ENCODE assay signal across 8 mouse cellular contexts in the genomic region with DNA sequence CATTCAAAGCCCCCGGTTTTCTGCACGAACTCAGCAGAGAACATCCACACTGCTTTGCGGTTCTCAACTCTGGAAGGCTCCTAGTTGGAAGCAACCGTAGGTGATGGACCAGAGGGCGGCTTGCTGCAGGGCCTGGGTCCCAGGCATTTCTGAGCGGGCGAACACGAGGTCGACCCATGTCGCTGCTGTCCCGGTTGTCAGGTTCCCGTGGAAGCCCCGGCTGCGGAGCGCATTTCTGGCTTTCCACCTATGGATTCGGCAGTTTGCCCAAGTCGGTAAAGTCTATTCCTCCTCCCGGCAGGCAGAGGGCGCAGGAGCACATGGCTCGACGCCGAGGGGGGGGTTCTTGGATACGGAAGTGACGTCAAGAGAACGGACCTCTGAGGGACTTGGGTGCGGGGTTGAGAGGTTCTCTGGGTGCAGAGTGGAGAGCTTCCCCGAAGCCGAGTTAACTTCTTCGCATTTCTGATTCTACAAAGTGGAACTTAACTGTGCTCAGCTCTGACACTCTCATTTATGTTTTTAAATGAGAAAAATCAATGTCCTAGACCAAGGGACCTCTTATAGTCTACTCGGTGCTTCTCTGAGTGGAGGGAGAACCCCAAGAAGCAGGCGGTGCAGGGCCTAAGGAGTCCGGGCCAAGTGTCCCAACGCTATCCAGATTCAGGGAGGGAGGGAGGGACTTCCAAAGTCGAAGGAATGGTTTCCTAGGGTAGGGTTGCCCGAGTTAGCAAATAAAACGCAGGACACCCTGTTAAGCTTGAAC. TPM values are rescaled to one million over a fixed set of nuclear protein-coding genes. Genes with fewer than 3 reads are reported as not detected.
A peak's percentile ranks its signal among the peaks of the same experiment; 100 is the strongest.
DNase-seq lines count a peak whose midpoint lies in the region; ATAC-seq and TF ChIP-seq lines count a peak whose summit lies in the region.

No protein-coding gene starts in this region.

- TF ChIP-seq EP300 in liver, postnatal 0 days (IDR thresholded peaks at IDR 0.05; ENCODE audit: low read depth), result no peak

- peak; percentile 57 to 59 for DNase-seq in CD8-positive naive resting alpha-beta T cell, adult 2 months (ENCODE audit: low read depth in 2 of 2, low spot score in 2 of 2)
- DNase-seq in c-Kit-positive CD71-positive TER-119-negative erythroid progenitor cells, embryonic 14.5 days (ENCODE audit: low read depth), result peak; percentile 39
- peak; percentile 96 for DNase-seq in forebrain, embryonic 14.5 days (ENCODE audit: low spot score)
- DNase-seq in heart, postnatal 14 days, result peak; percentile 79 to 85
- peak; percentile 83 for DNase-seq in layer of hippocampus, adult 11-12 months (ENCODE audit: low spot score)
- DNase-seq in liver, postnatal 0 days, result peak; percentile 83
- peak; percentile 86 for DNase-seq in testis, postnatal 14 days (ENCODE audit: low spot score)

- H3K4me1 ChIP-seq in forebrain, embryonic 14.5 days (ENCODE audit: control insufficient read depth, insufficient read depth, low read length), result no peaks in the 10 kb centered on the region
- H3K4me1 ChIP-seq in liver, postnatal 0 days (ENCODE audit: insufficient read depth), result peaks cover 5% of the 10 kb centered on the region; the same call in 1 of the 2 replicates
- H3K4me1 ChIP-seq in neural tube, embryonic 13.5 days (replicated peaks), result peaks cover 8% of the 10 kb centered on the region; the same call in 1 of the 2 replicates

- TF ChIP-seq CTCF in liver, postnatal 0 days (IDR thresholded peaks at IDR 0.05; ENCODE audit: low read depth), result peak; percentile 87

- peak overlapping the region; percentile 29 for H3K4me3 ChIP-seq in forebrain, embryonic 14.5 days (ENCODE audit: low read depth, low read length)
- H3K4me3 ChIP-seq in liver, postnatal 0 days (ENCODE audit: low read depth, low read length), result peak overlapping the region; percentile 15; the same call in 1 of the 2 replicates
- peak overlapping the region; percentile 41 for H3K4me3 ChIP-seq in neural tube, embryonic 13.5 days

- H3K27ac ChIP-seq in forebrain, embryonic 14.5 days (ENCODE audit: low read depth, low read length), result no peak overlapping the region
- no peak overlapping the region for H3K27ac ChIP-seq in liver, postnatal 0 days (ENCODE audit: low read depth)
- H3K27ac ChIP-seq in neural tube, embryonic 13.5 days (replicated peaks), result peak overlapping the region; percentile 64

- no peaks in the 10 kb centered on the region for H3K9me3 ChIP-seq in forebrain, embryonic 14.5 days (replicated peaks; ENCODE audit: control insufficient read depth, low read length)
- no peaks in the 10 kb centered on the region for H3K9me3 ChIP-seq in liver, postnatal 0 days (ENCODE audit: low read length)
- no peaks in the 10 kb centered on the region for H3K9me3 ChIP-seq in neural tube, embryonic 13.5 days

- peak overlapping the region; percentile 64 for H3K4me2 ChIP-seq in forebrain, embryonic 14.5 days (ENCODE audit: low read length)
- peak overlapping the region; percentile 64 for H3K4me2 ChIP-seq in liver, postnatal 0 days (ENCODE audit: low read depth, low read length)
- peak overlapping the region; percentile 68 for H3K4me2 ChIP-seq in neural tube, embryonic 13.5 days

- H3K9ac ChIP-seq in forebrain, embryonic 14.5 days (ENCODE audit: low read length), result peak overlapping the region; percentile 33
- no peak overlapping the region for H3K9ac ChIP-seq in liver, postnatal 0 days (replicated peaks)
- peak overlapping the region; percentile 67 for H3K9ac ChIP-seq in neural tube, embryonic 13.5 days

- peak; percentile 93 for ATAC-seq in forebrain, embryonic 14.5 days
- peak; percentile 80 for ATAC-seq in liver, postnatal 0 days
- peak; percentile 91 for ATAC-seq in neural tube, embryonic 13.5 days (ENCODE audit: low read depth)

- intact Hi-C loops in heart, postnatal 14 days (cut with DNase I), result loop anchor here (2.0 kb wide), 1 partner anchor 42 kb away; the partner anchor contains the start of gene Trim62

- no peaks in the 10 kb centered on the region for H3K36me3 ChIP-seq in forebrain, embryonic 14.5 days (ENCODE audit: control insufficient read depth, insufficient read depth, low read length)
- H3K36me3 ChIP-seq in liver, postnatal 0 days (replicated peaks; ENCODE audit: insufficient read depth, low read length), result no peaks in the 10 kb centered on the region
- no peaks in the 10 kb centered on the region for H3K36me3 ChIP-seq in neural tube, embryonic 13.5 days

- H3K27me3 ChIP-seq in forebrain, embryonic 14.5 days (replicated peaks; ENCODE audit: control insufficient read depth, insufficient read depth, low read length), result 0 out of 2 replicates have a peak, but pooled peaks cover 7% of the 10 kb centered on the region
- H3K27me3 ChIP-seq in liver, postnatal 0 days (ENCODE audit: insufficient read depth, low read length), result 0 out of 2 replicates have a peak, but pooled peaks cover 4% of the 10 kb centered on the region
- peaks cover 11% of the 10 kb centered on the region; the same call in 1 of the 2 replicates for H3K27me3 ChIP-seq in neural tube, embryonic 13.5 days

- 13% methylated on average over 36 of the region's 36 CpGs for WGBS in forebrain, embryonic 14.5 days
- 13% methylated on average over 36 of the region's 36 CpGs for WGBS in liver, postnatal 0 days (ENCODE audit: insufficient replicate concordance)
- 14% methylated on average over 36 of the region's 36 CpGs for WGBS in neural tube, embryonic 13.5 days

RNA-seq across cellular contexts. Expression of gene Azin2, which starts 37.2 kb away (rescaled TPM):
- 10.6 and 11.7 TPM in 2 replicates for polyA plus RNA-seq in forebrain, embryonic 14.5 days (2014; fragmentation: Nextera tagmentation; extraction: Ambion mirVana)
- total RNA-seq in heart, postnatal 14 days (2021), result 1 to 10 TPM; 2.5 to 3.2 TPM
- 1.6 and 1.8 TPM in 2 replicates for polyA plus RNA-seq in liver, postnatal 0 days (2015; fragmentation: Nextera tagmentation; extraction: Ambion mirVana)
- polyA plus RNA-seq in neural tube, embryonic 13.5 days (2015; fragmentation: Nextera tagmentation; extraction: Ambion mirVana), result 14.3 and 16.9 TPM in 2 replicates

RNA-seq across cellular contexts. Expression of gene Trim62, which starts 41.6 kb away (rescaled TPM):
- 9.3 and 10.5 TPM in 2 replicates for polyA plus RNA-seq in forebrain, embryonic 14.5 days (2014; fragmentation: Nextera tagmentation; extraction: Ambion mirVana)
- 1 to 10 TPM; 2.0 to 2.2 TPM for total RNA-seq in heart, postnatal 14 days (2021)
- polyA plus RNA-seq in liver, postnatal 0 days (2015; fragmentation: Nextera tagmentation; extraction: Ambion mirVana), result 0.26 and 0.32 TPM in 2 replicates
- polyA plus RNA-seq in neural tube, embryonic 13.5 days (2015; fragmentation: Nextera tagmentation; extraction: Ambion mirVana), result 21.4 and 23.4 TPM in 2 replicates

Comparison
In these comparisons a context has a peak if more than half of its experiments do, and no peak if none do; other contexts are left out.
1. DNase-seq: peak in every context shown above with its lines; median percentile 96 in forebrain, embryonic 14.5 days; 86 in testis, postnatal 14 days; 83 in layer of hippocampus, adult 11-12 months; 83 in liver, postnatal 0 days; 82 in heart, postnatal 14 days; 58 in CD8-positive naive resting alpha-beta T cell, adult 2 months; 39 in c-Kit-positive CD71-positive TER-119-negative erythroid progenitor cells, embryonic 14.5 days.